In genomic region chr12:86079202-86079667, GRCm38 (mm10) we compare ENCODE assay signal across 8 mouse cellular contexts. TPM values are rescaled to one million over a fixed set of nuclear protein-coding genes. Genes with fewer than 3 reads are reported as not detected.
DNase-seq lines count a peak whose midpoint lies in the region; ATAC-seq and TF ChIP-seq lines count a peak whose summit lies in the region.

No protein-coding gene starts in this region.

- H3K9me3 ChIP-seq in hindbrain, postnatal 0 days (ENCODE audit: low read length): no peaks in the 10 kb centered on the region

- H3K36me3 ChIP-seq in hindbrain, postnatal 0 days (ENCODE audit: insufficient read depth, low read length): no peaks in the 10 kb centered on the region
- no peaks in the 10 kb centered on the region for H3K36me3 ChIP-seq in macrophage (ENCODE audit: inconsistent target)

- intact Hi-C loops in gastrocnemius, adult 2 months (cut with DNase I): loop anchor here (1.0 to 5.0 kb wide), 3 partner anchors 124 to 231 kb away; no protein-coding TSS in a partner anchor

- ATAC-seq in hindbrain, postnatal 0 days: peak; percentile 83

- no peak; the same call in 1 of the 2 replicates for TF ChIP-seq CTCF in gastrocnemius, adult 2 months (IDR thresholded peaks at IDR 0.05)
- TF ChIP-seq CTCF in hindbrain, postnatal 0 days (IDR thresholded peaks at IDR 0.05; ENCODE audit: low read depth): peak; percentile 97

- peak overlapping the region; percentile 100 for H3K27ac ChIP-seq in gastrocnemius, adult 2 months
- H3K27ac ChIP-seq in hindbrain, postnatal 0 days: peak overlapping the region; percentile 77
- no peak overlapping the region for H3K27ac ChIP-seq in macrophage

- H3K79me2 ChIP-seq in macrophage (ENCODE audit: inconsistent target): no peaks in the 10 kb centered on the region

- no peaks in the 10 kb centered on the region for H3K27me3 ChIP-seq in hindbrain, postnatal 0 days (ENCODE audit: insufficient read depth, low read length)

- H3K4me1 ChIP-seq in hindbrain, postnatal 0 days (ENCODE audit: insufficient read depth, low read length): peaks cover 25% of the 10 kb centered on the region; the same call in 1 of the 2 replicates

- H3K4me3 ChIP-seq in gastrocnemius, adult 2 months: peak overlapping the region; percentile 83
- H3K4me3 ChIP-seq in hindbrain, postnatal 0 days (ENCODE audit: low read length): peak overlapping the region; percentile 49
- H3K4me3 ChIP-seq in macrophage (ENCODE audit: inconsistent target): peak overlapping the region; percentile 38

- H3K9ac ChIP-seq in hindbrain, postnatal 0 days (replicated peaks; ENCODE audit: low read length): peak overlapping the region; percentile 52

- under 1% methylated on average over 31 of the region's 31 CpGs for WGBS in hindbrain, postnatal 0 days
- WGBS in macrophage (ENCODE audit: missing documents): 1% methylated on average over 29 of the region's 31 CpGs

- H3K4me2 ChIP-seq in hindbrain, postnatal 0 days (ENCODE audit: low read depth, low read length): peak overlapping the region; percentile 97

- DNase-seq in T-cell, adult 2 months (ENCODE audit: low spot score): peak; percentile 75
- DNase-seq in cerebellum, postnatal 25 days: peak; percentile 96
- peak; percentile 96 for DNase-seq in gastrocnemius, adult 2 months
- peak; percentile 94 for DNase-seq in hindbrain, postnatal 0 days (ENCODE audit: low spot score)
- peak; percentile 94 for DNase-seq in left cerebral cortex, adult 18-20 months (ENCODE audit: low spot score in 2 of 2)
- peak; percentile 80 for DNase-seq in retina, postnatal 7 days (ENCODE audit: low read depth, low spot score)
- DNase-seq in urinary bladder, adult 2 months (ENCODE audit: low spot score): peak; percentile 87

RNA-seq across cellular contexts. Expression of gene Tgfb3, which starts 0.4 kb away (rescaled TPM):
- total RNA-seq in gastrocnemius, adult 2 months (2021): 10 to 100 TPM; 32.2 to 48.0 TPM
- total RNA-seq in hindbrain, postnatal 0 days (2014; rRNA removed): 4.0 and 5.9 TPM in 2 replicates
- 4.4 and 4.5 TPM in 2 replicates for polyA plus RNA-seq in hindbrain, postnatal 0 days (2015; fragmentation: Nextera tagmentation; extraction: Ambion mirVana)
- total RNA-seq in left cerebral cortex, adult 18-20 months (2021): 10 to 100 TPM; 16.4 to 17.9 TPM
- total RNA-seq in macrophage (2018; cell fraction: chromatin; rRNA removed): 10 to 100 TPM in 1 of 26 experiments, 1 to 10 TPM in 1, under 1 TPM in 6, not detected in 18; 0.16 to 11.5 (median 0.50) TPM
- under 1 TPM in 25 of 26 experiments, not detected in 1; 0.03 to 0.43 (median 0.18) TPM for total RNA-seq in macrophage (2018; cell fraction: cytosol; rRNA removed)
- 1 to 10 TPM in 2 of 26 experiments, under 1 TPM in 15, not detected in 9; 0.12 to 2.1 (median 0.33) TPM for total RNA-seq in macrophage (2018; cell fraction: nucleus; rRNA removed)
- polyA plus RNA-seq in macrophage (2018): 0.12 to 0.78 TPM (median 0.37 TPM) in 3 replicates
- 37.0 and 45.1 TPM in 2 replicates for polyA plus RNA-seq in urinary bladder, adult 2 months (2012; rRNA removed)

RNA-seq across cellular contexts. Expression of gene Ift43, which starts 3.1 kb away (rescaled TPM):
- total RNA-seq in gastrocnemius, adult 2 months (2021): 10 to 100 TPM in 1 of 2 experiments, 1 to 10 TPM in 1; 8.4 to 13.6 TPM
- 14.4 and 22.4 TPM in 2 replicates for total RNA-seq in hindbrain, postnatal 0 days (2014; rRNA removed)
- 39.1 and 41.5 TPM in 2 replicates for polyA plus RNA-seq in hindbrain, postnatal 0 days (2015; fragmentation: Nextera tagmentation; extraction: Ambion mirVana)
- 10 to 100 TPM; 16.1 to 16.4 TPM for total RNA-seq in left cerebral cortex, adult 18-20 months (2021)
- 10 to 100 TPM in 19 of 26 experiments, 1 to 10 TPM in 7; 6.0 to 24.1 (median 13.1) TPM for total RNA-seq in macrophage (2018; cell fraction: chromatin; rRNA removed)
- 10 to 100 TPM in 16 of 26 experiments, 1 to 10 TPM in 10; 7.1 to 15.0 (median 10.4) TPM for total RNA-seq in macrophage (2018; cell fraction: cytosol; rRNA removed)
- total RNA-seq in macrophage (2018; cell fraction: nucleus; rRNA removed): 10 to 100 TPM in 7 of 26 experiments, 1 to 10 TPM in 19; 2.6 to 15.1 (median 6.7) TPM
- polyA plus RNA-seq in macrophage (2018): 11.9 to 13.1 TPM (median 12.5 TPM) in 3 replicates
- 45.5 and 58.0 TPM in 2 replicates for polyA plus RNA-seq in urinary bladder, adult 2 months (2012; rRNA removed)
